Mouse (Mus musculus): ENCODE data around the gene Neurog3. TPM values are rescaled to one million over a fixed set of nuclear protein-coding genes. Genes with fewer than 3 reads are reported as not detected.

Gene Neurog3
- polyA plus RNA-seq (2012; rRNA removed), result 0.06 and 0.17 TPM in 2 replicates

GRCm38 (mm10) chr10:62132691-62133281 is at the start of gene Neurog3:
Gene Neurog3 (plus strand): TSS chr10:62133090.
- Histone ChIP-seq H3K4me1 (ENCODE audit: control insufficient read depth, insufficient read depth, low read length) (no peaks in the 10 kb centered on the region), H3K27ac (ENCODE audit: insufficient read depth, low read length) (no peak within 1 kb of the TSS), H3K4me3 (ENCODE audit: insufficient read depth, low read length) (no peak within 1 kb of the TSS)
- TF ChIP-seq POLR2A (IDR thresholded peaks at IDR 0.05; ENCODE audit: extremely low read depth, insufficient read depth, low read length) (no peak), CTCF (IDR thresholded peaks at IDR 0.05; ENCODE audit: extremely low read depth, insufficient read depth, low read length) (no peak)

GRCm38 (mm10) chr10:62086044-62086443 is 46.8 kb upstream of the Neurog3 start:
- TF ChIP-seq POLR2A (IDR thresholded peaks at IDR 0.05; ENCODE audit: extremely low read depth, insufficient read depth, low read length) (no peak), CTCF (IDR thresholded peaks at IDR 0.05; ENCODE audit: extremely low read depth, insufficient read depth, low read length) (no peak)
- no peak overlapping the region for H3K4me3 ChIP-seq (ENCODE audit: insufficient read depth, low read length)
- H3K27ac ChIP-seq (ENCODE audit: insufficient read depth, low read length), result no peak overlapping the region
- H3K4me1 ChIP-seq (ENCODE audit: control insufficient read depth, insufficient read depth, low read length), result peaks cover 1% of the 10 kb centered on the region; the same call in 1 of the 2 replicates

- Histone ChIP-seq H3K4me3 (ENCODE audit: insufficient read depth, low read length) (no peak overlapping the region), H3K4me1 (ENCODE audit: control insufficient read depth, insufficient read depth, low read length) (peaks cover 1% of the 10 kb centered on the region; the same call in 1 of the 2 replicates), H3K27ac (ENCODE audit: insufficient read depth, low read length) (no peak overlapping the region)
- TF ChIP-seq POLR2A (IDR thresholded peaks at IDR 0.05; ENCODE audit: extremely low read depth, insufficient read depth, low read length) (no peak), CTCF (IDR thresholded peaks at IDR 0.05; ENCODE audit: extremely low read depth, insufficient read depth, low read length) (no peak)
Observed at GRCm38 (mm10) chr10:62086826-62087225, 46.1 kb upstream of the Neurog3 start.

GRCm38 (mm10) chr10:62088411-62088810 is 44.5 kb upstream of the Neurog3 start:
- no peak overlapping the region for H3K27ac ChIP-seq (ENCODE audit: insufficient read depth, low read length)
- TF ChIP-seq POLR2A (IDR thresholded peaks at IDR 0.05; ENCODE audit: extremely low read depth, insufficient read depth, low read length) (no peak), CTCF (IDR thresholded peaks at IDR 0.05; ENCODE audit: extremely low read depth, insufficient read depth, low read length) (no peak)
- H3K4me3 ChIP-seq (ENCODE audit: insufficient read depth, low read length), result no peak overlapping the region
- H3K4me1 ChIP-seq (ENCODE audit: control insufficient read depth, insufficient read depth, low read length), result peaks cover 1% of the 10 kb centered on the region; the same call in 1 of the 2 replicates

- TF ChIP-seq CTCF (IDR thresholded peaks at IDR 0.05; ENCODE audit: extremely low read depth, insufficient read depth, low read length) (no peak), POLR2A (IDR thresholded peaks at IDR 0.05; ENCODE audit: extremely low read depth, insufficient read depth, low read length) (no peak)
- Histone ChIP-seq H3K4me1 (ENCODE audit: control insufficient read depth, insufficient read depth, low read length) (peaks cover 1% of the 10 kb centered on the region; the same call in 1 of the 2 replicates), H3K27ac (ENCODE audit: insufficient read depth, low read length) (no peak overlapping the region), H3K4me3 (ENCODE audit: insufficient read depth, low read length) (no peak overlapping the region)
Observed at GRCm38 (mm10) chr10:62089071-62089470, 43.8 kb upstream of the Neurog3 start.

- TF ChIP-seq CTCF (IDR thresholded peaks at IDR 0.05; ENCODE audit: extremely low read depth, insufficient read depth, low read length) (no peak), POLR2A (IDR thresholded peaks at IDR 0.05; ENCODE audit: extremely low read depth, insufficient read depth, low read length) (no peak)
Observed at GRCm38 (mm10) chr10:62089486-62089885, 43.4 kb upstream of the Neurog3 start.

GRCm38 (mm10) chr10:62093903-62094302 is 39.0 kb upstream of the Neurog3 start:
- peaks cover 1% of the 10 kb centered on the region; the same call in 1 of the 2 replicates for H3K4me1 ChIP-seq (ENCODE audit: control insufficient read depth, insufficient read depth, low read length)
- H3K4me3 ChIP-seq (ENCODE audit: insufficient read depth, low read length), result no peak overlapping the region
- no peak overlapping the region for H3K27ac ChIP-seq (ENCODE audit: insufficient read depth, low read length)
- TF ChIP-seq CTCF (IDR thresholded peaks at IDR 0.05; ENCODE audit: extremely low read depth, insufficient read depth, low read length), result no peak
- no peak for TF ChIP-seq POLR2A (IDR thresholded peaks at IDR 0.05; ENCODE audit: extremely low read depth, insufficient read depth, low read length)

More at GRCm38 (mm10) chr10:62089486-62089885, 43.4 kb upstream of the Neurog3 start:
- H3K27ac ChIP-seq (ENCODE audit: insufficient read depth, low read length), result no peak overlapping the region
- no peak overlapping the region for H3K4me3 ChIP-seq (ENCODE audit: insufficient read depth, low read length)
- H3K4me1 ChIP-seq (ENCODE audit: control insufficient read depth, insufficient read depth, low read length), result peaks cover 1% of the 10 kb centered on the region; the same call in 1 of the 2 replicates

GRCm38 (mm10) chr10:62094401-62094800 is 38.5 kb upstream of the Neurog3 start:
- Histone ChIP-seq H3K4me1 (ENCODE audit: control insufficient read depth, insufficient read depth, low read length) (no peaks in the 10 kb centered on the region), H3K4me3 (ENCODE audit: insufficient read depth, low read length) (no peak overlapping the region), H3K27ac (ENCODE audit: insufficient read depth, low read length) (no peak overlapping the region)
- TF ChIP-seq CTCF (IDR thresholded peaks at IDR 0.05; ENCODE audit: extremely low read depth, insufficient read depth, low read length) (no peak), POLR2A (IDR thresholded peaks at IDR 0.05; ENCODE audit: extremely low read depth, insufficient read depth, low read length) (no peak)

GRCm38 (mm10) chr10:62099749-62100403 is 33.0 kb upstream of the Neurog3 start:
- no peak overlapping the region for H3K4me3 ChIP-seq (ENCODE audit: insufficient read depth, low read length)
- no peak overlapping the region for H3K27ac ChIP-seq (ENCODE audit: insufficient read depth, low read length)
- H3K4me1 ChIP-seq (ENCODE audit: control insufficient read depth, insufficient read depth, low read length), result peaks cover 9% of the 10 kb centered on the region
- TF ChIP-seq CTCF (IDR thresholded peaks at IDR 0.05; ENCODE audit: extremely low read depth, insufficient read depth, low read length) (no peak), POLR2A (IDR thresholded peaks at IDR 0.05; ENCODE audit: extremely low read depth, insufficient read depth, low read length) (no peak)

Measured in cortical plate, adult 2 months (tissue).